Mouse (Mus musculus) intestine, embryonic 14.5 days (tissue): ENCODE results near the gene C6. TPM values are rescaled to one million over a fixed set of nuclear protein-coding genes. Genes with fewer than 3 reads are reported as not detected.

Source experiments
- ATAC-seq: fragments of 200-750 bp; cut with Nextera tagmentation; replicated peaks from 2 replicates; pipeline ENCODE4 v1.8.0; 2017; ENCODE audit warnings: low read depth, moderate number of reproducible peaks, moderate TSS enrichment, moderate library complexity; ENCODE audit not compliant: low FRiP score, low TSS enrichment
- DNase-seq: peaks from one replicate; pipeline ENCODE4 v3.0.0-alpha.2; 2018; ENCODE audit warnings: low spot score
- H3K27ac ChIP-seq: fragments of 300-500 bp; sonication (generic); 2 replicates; pipeline ENCODE4 v1.5.1; 2014; ENCODE audit warnings: low read depth, mild to moderate bottlenecking, control low read depth
- H3K27me3 ChIP-seq: fragments of 300-500 bp; sonication (generic); replicated peaks from 2 replicates; pipeline ENCODE4 v1.6.1; 2014; ENCODE audit warnings: low read length, control low read depth; ENCODE audit not compliant: control insufficient read depth, insufficient read depth
- H3K36me3 ChIP-seq: fragments of 300-500 bp; sonication (generic); 2 replicates; pipeline ENCODE4 v1.6.1; 2014; ENCODE audit warnings: low read length, control low read depth; ENCODE audit not compliant: control insufficient read depth, insufficient read depth
- H3K4me1 ChIP-seq: fragments of 300-500 bp; sonication (generic); replicated peaks from 2 replicates; pipeline ENCODE4 v1.6.1; 2014; ENCODE audit warnings: low read length, control low read depth, mixed read lengths; ENCODE audit not compliant: control insufficient read depth, insufficient read depth
- H3K4me2 ChIP-seq: fragments of 300-500 bp; sonication (generic); 2 replicates; pipeline ENCODE4 v1.6.1; 2014; ENCODE audit warnings: low read length
- H3K4me3 ChIP-seq: fragments of 300-500 bp; sonication (generic); 2 replicates; pipeline ENCODE4 v1.5.1; 2014; ENCODE audit warnings: low read depth, low read length, control low read depth, mixed read lengths
- H3K9ac ChIP-seq: fragments of 300-500 bp; sonication (generic); 2 replicates; pipeline ENCODE4 v1.6.1; 2014; ENCODE audit warnings: mild to moderate bottlenecking, low read length
- H3K9me3 ChIP-seq: fragments of 300-500 bp; sonication (generic); 2 replicates; pipeline ENCODE4 v1.6.1; 2016; ENCODE audit warnings: low read length, control low read depth; ENCODE audit not compliant: control insufficient read depth
- WGBS: fragments of 180-500 bp; shearing (Covaris S2); extraction: QIAGEN DNeasy Blood & Tissue Kit; methylation state at CpG from one replicate; pipeline ENCODE4 v1.1.7; 2014; 5-methylcytosine and 5-hydroxymethylcytosine counted together
- polyA plus RNA-seq: library from polyadenylated mRNA; unstranded; fragments of >200 nt; fragmentation: Nextera tagmentation; extraction: Ambion mirVana; gene quantifications from 2 replicates; pipeline ENCODE4 v1.2.1, GENCODE M21; 2014

C6 gene
- polyA plus RNA-seq, 1 experiment from 2014 or later = not detected

- Histone ChIP-seq H3K36me3 (no peaks in the 10 kb centered on the region), H3K4me3 (no peak overlapping the region), H3K27me3 (no peaks in the 10 kb centered on the region), H3K27ac (no peak overlapping the region), H3K9ac (no peak overlapping the region), H3K4me1 (no peaks in the 10 kb centered on the region), H3K4me2 (no peak overlapping the region), H3K9me3 (no peaks in the 10 kb centered on the region)
- DNase-seq = no peak
- WGBS = 86% methylated on average over 5 of the region's 5 CpGs
- ATAC-seq = no peak
Measured at GRCm38 (mm10) chr15:4814976-4815375, 88.0 kb downstream of the C6 start.

- H3K4me3 ChIP-seq = no peak overlapping the region
- DNase-seq (no peak), ATAC-seq (no peak)
- no peak overlapping the region for H3K4me2 ChIP-seq
- H3K4me1 ChIP-seq = no peaks in the 10 kb centered on the region
- no peak overlapping the region for H3K27ac ChIP-seq
- no peaks in the 10 kb centered on the region for H3K9me3 ChIP-seq
- no peak overlapping the region for H3K9ac ChIP-seq
- H3K36me3 ChIP-seq = no peaks in the 10 kb centered on the region
- no peaks in the 10 kb centered on the region for H3K27me3 ChIP-seq
- WGBS = 81% methylated on average over 2 of the region's 2 CpGs
Measured at GRCm38 (mm10) chr15:4815711-4816110, 88.7 kb downstream of the C6 start.

- Histone ChIP-seq H3K9me3 (no peaks in the 10 kb centered on the region), H3K27ac (0 out of 2 replicates have a peak overlapping the region, but pooled peaks have one; percentile 22), H3K4me3 (no peak overlapping the region), H3K27me3 (no peaks in the 10 kb centered on the region), H3K4me2 (no peak overlapping the region), H3K4me1 (no peaks in the 10 kb centered on the region), H3K9ac (no peak overlapping the region), H3K36me3 (no peaks in the 10 kb centered on the region)
- no peak for ATAC-seq
- DNase-seq = no peak
- 73% methylated on average over 10 of the region's 10 CpGs for WGBS
Measured at GRCm38 (mm10) chr15:4816752-4817493, 89.9 kb downstream of the C6 start.

GRCm38 (mm10) chr15:4818437-4818836 lies 91.5 kb downstream of the C6 start:
- WGBS = 35% methylated on average over 3 of the region's 3 CpGs
- no peaks in the 10 kb centered on the region for H3K9me3 ChIP-seq
- H3K27ac ChIP-seq = no peak overlapping the region
- no peak overlapping the region for H3K4me3 ChIP-seq
- H3K27me3 ChIP-seq = no peaks in the 10 kb centered on the region
- H3K9ac ChIP-seq = no peak overlapping the region
- no peak overlapping the region for H3K4me2 ChIP-seq
- ATAC-seq = no peak
- H3K36me3 ChIP-seq = no peaks in the 10 kb centered on the region
- DNase-seq = no peak
- H3K4me1 ChIP-seq = no peaks in the 10 kb centered on the region

- no peak overlapping the region for H3K4me2 ChIP-seq
- H3K27ac ChIP-seq = no peak overlapping the region
- no peaks in the 10 kb centered on the region for H3K27me3 ChIP-seq
- no peaks in the 10 kb centered on the region for H3K9me3 ChIP-seq
- DNase-seq (no peak), ATAC-seq (no peak)
- WGBS = 75% methylated on average over 1 of the region's 1 CpGs
- no peaks in the 10 kb centered on the region for H3K4me1 ChIP-seq
- H3K36me3 ChIP-seq = no peaks in the 10 kb centered on the region
- no peak overlapping the region for H3K4me3 ChIP-seq
- no peak overlapping the region for H3K9ac ChIP-seq
Measured at GRCm38 (mm10) chr15:4821161-4821560, 94.2 kb downstream of the C6 start.

GRCm38 (mm10) chr15:4821824-4822223 lies 94.8 kb downstream of the C6 start:
- Histone ChIP-seq H3K27me3 (no peaks in the 10 kb centered on the region), H3K4me1 (no peaks in the 10 kb centered on the region), H3K4me3 (no peak overlapping the region), H3K9ac (no peak overlapping the region), H3K4me2 (no peak overlapping the region), H3K36me3 (no peaks in the 10 kb centered on the region), H3K27ac (no peak overlapping the region), H3K9me3 (no peaks in the 10 kb centered on the region)
- DNase-seq (no peak), ATAC-seq (no peak)
- WGBS = 90% methylated on average over 8 of the region's 8 CpGs

- ATAC-seq (no peak), DNase-seq (no peak)
- Histone ChIP-seq H3K9ac (no peak overlapping the region), H3K27ac (no peak overlapping the region), H3K4me1 (no peaks in the 10 kb centered on the region), H3K36me3 (no peaks in the 10 kb centered on the region), H3K9me3 (no peaks in the 10 kb centered on the region), H3K27me3 (no peaks in the 10 kb centered on the region), H3K4me2 (no peak overlapping the region), H3K4me3 (no peak overlapping the region)
Measured at GRCm38 (mm10) chr15:4827736-4828135, 100.8 kb downstream of the C6 start.

GRCm38 (mm10) chr15:4836354-4836753 lies 109.4 kb downstream of the C6 start:
- Histone ChIP-seq H3K27ac (no peak overlapping the region), H3K4me3 (no peak overlapping the region), H3K27me3 (no peaks in the 10 kb centered on the region), H3K9me3 (no peaks in the 10 kb centered on the region), H3K4me1 (no peaks in the 10 kb centered on the region), H3K4me2 (no peak overlapping the region), H3K9ac (no peak overlapping the region), H3K36me3 (no peaks in the 10 kb centered on the region)
- ATAC-seq = no peak
- 74% methylated on average over 3 of the region's 3 CpGs for WGBS
- no peak for DNase-seq

GRCm38 (mm10) chr15:4850015-4850414 lies 123.0 kb downstream of the C6 start:
- Histone ChIP-seq H3K4me2 (no peak overlapping the region), H3K9ac (no peak overlapping the region), H3K9me3 (no peaks in the 10 kb centered on the region), H3K27me3 (no peaks in the 10 kb centered on the region), H3K27ac (no peak overlapping the region), H3K4me3 (no peak overlapping the region), H3K36me3 (no peaks in the 10 kb centered on the region), H3K4me1 (no peaks in the 10 kb centered on the region)
- ATAC-seq (no peak), DNase-seq (no peak)
- 72% methylated on average over 1 of the region's 1 CpGs for WGBS
